Mouse (Mus musculus) thymus, postnatal 0 days (tissue): ENCODE measurements around the gene Dnah14. TPM values are rescaled to one million over a fixed set of nuclear protein-coding genes. Genes with fewer than 3 reads are reported as not detected.
"Not testable (repeated sequence)": the region's sequence is repeated elsewhere in the genome, so short reads cannot be mapped to it uniquely, and the experiment has no call there.

Experiments used
- DNase-seq: peaks from one replicate; pipeline ENCODE4 v3.0.0-alpha.2; 2015; ENCODE audit warnings: low spot score
- polyA plus RNA-seq: library from polyadenylated mRNA; unstranded; fragments of >200 nt; fragmentation: Nextera tagmentation; extraction: Ambion mirVana; gene quantifications from 2 replicates; pipeline ENCODE4 v1.2.1, GENCODE M21; 2015

Gene Dnah14
- polyA plus RNA-seq, 1 experiment from 2014 or later: 6.2 TPM

- DNase-seq: not testable (repeated sequence)
These were observed 206.2 kb downstream of the Dnah14 start for GRCm38 (mm10) chr1:181782600-181782999.

- DNase-seq: no peak
These were observed 213.6 kb downstream of the Dnah14 start for GRCm38 (mm10) chr1:181789952-181790351.

GRCm38 (mm10) chr1:181793541-181793940 lies 217.2 kb downstream of the Dnah14 start:
- no peak for DNase-seq

- DNase-seq: no peak
These were observed 223.6 kb downstream of the Dnah14 start for GRCm38 (mm10) chr1:181799911-181800310.

GRCm38 (mm10) chr1:181800667-181801066 lies 224.3 kb downstream of the Dnah14 start:
- DNase-seq: no peak

- no peak for DNase-seq
These were observed 235.3 kb downstream of the Dnah14 start for GRCm38 (mm10) chr1:181811481-181812223.

- no peak for DNase-seq
These were observed 250.4 kb downstream of the Dnah14 start for GRCm38 (mm10) chr1:181826716-181827115.

GRCm38 (mm10) chr1:181828365-181828764 lies 252.0 kb downstream of the Dnah14 start:
- peak; percentile 66 for DNase-seq

- no peak for DNase-seq
These were observed 256.4 kb downstream of the Dnah14 start for GRCm38 (mm10) chr1:181832720-181833119.

- no peak for DNase-seq
These were observed 256.8 kb downstream of the Dnah14 start for GRCm38 (mm10) chr1:181833143-181833542.

GRCm38 (mm10) chr1:181838111-181838510 lies 261.8 kb downstream of the Dnah14 start:
- DNase-seq: no peak

- DNase-seq: peak; percentile 35
These were observed 263.5 kb downstream of the Dnah14 start for GRCm38 (mm10) chr1:181839746-181840366.

GRCm38 (mm10) chr1:181841396-181841795 lies 265.0 kb downstream of the Dnah14 start:
- peak; percentile 70 for DNase-seq

- DNase-seq: peak; percentile 90
These were observed 265.7 kb downstream of the Dnah14 start for GRCm38 (mm10) chr1:181841864-181842672.

GRCm38 (mm10) chr1:181842781-181843180 lies 266.4 kb downstream of the Dnah14 start, which contains the start of gene Lbr:
Gene Lbr, minus strand, starts transcription at chr1:181843046.
- peak; percentile 76 for DNase-seq

- DNase-seq: no peak
These were observed 268.7 kb downstream of the Dnah14 start for GRCm38 (mm10) chr1:181844874-181845547.

- no peak for DNase-seq
These were observed 269.4 kb downstream of the Dnah14 start for GRCm38 (mm10) chr1:181845767-181846166.

- DNase-seq: no peak
These were observed 271.0 kb downstream of the Dnah14 start for GRCm38 (mm10) chr1:181847396-181847795.

- DNase-seq: no peak
These were observed 271.9 kb downstream of the Dnah14 start for GRCm38 (mm10) chr1:181848210-181848609.

GRCm38 (mm10) chr1:181850441-181850840 lies 274.1 kb downstream of the Dnah14 start:
- DNase-seq: no peak
